Mouse (Mus musculus) thymus, adult 2 months (tissue): ENCODE results near the gene Rad17.

Experiments
- CTCF ChIP-seq: fragments of 200-500 bp; IDR thresholded peaks from 2 replicates; pipeline ENCODE4 v1.5.1; 2012; ENCODE audit warnings: mild to moderate bottlenecking, control low read depth, low read length, moderate library complexity, borderline replicate concordance; ENCODE audit not compliant: control insufficient read depth, poor library complexity, insufficient read depth; ENCODE audit errors: extremely low read depth
- POLR2A ChIP-seq: fragments of 200-500 bp; IDR thresholded peaks from 2 replicates; pipeline ENCODE4 v1.6.1; 2012; ENCODE audit warnings: mild to moderate bottlenecking, low read length, control low read depth, moderate library complexity; ENCODE audit not compliant: control insufficient read depth, poor library complexity, insufficient read depth; ENCODE audit errors: extremely low read depth

GRCm38 (mm10) chr13:100579220-100579619 is 71.6 kb downstream of the Rad17 start:
- TF ChIP-seq CTCF (no peak), POLR2A (no peak)
